Mouse (Mus musculus) brain, embryonic 18.5 days (tissue): ENCODE results near the gene Nhsl1.

Experiments
- DNase-seq: peaks from one replicate; pipeline ENCODE4 v3.0.0-alpha.2; 2012; ENCODE audit warnings: low read depth, low spot score

The Nhsl1 gene

DNA sequence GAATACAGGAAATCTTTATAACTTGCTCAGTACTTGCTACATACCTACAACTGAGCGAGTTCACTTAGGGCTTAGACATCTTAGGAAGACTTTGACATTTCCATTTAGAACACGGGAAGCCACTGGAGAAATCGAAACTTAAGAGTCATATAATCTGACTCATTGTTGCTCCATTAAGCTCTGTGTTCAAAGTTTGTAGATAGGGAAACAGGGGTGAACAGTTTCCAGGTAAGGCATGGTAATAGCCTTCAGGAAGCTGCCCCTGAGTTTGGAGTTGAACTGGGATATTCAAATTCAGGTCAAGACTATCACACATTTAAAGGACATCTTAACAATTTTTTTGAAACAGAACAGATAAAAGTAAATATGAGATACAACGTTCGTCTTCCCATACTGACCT is 165.9 kb downstream of the Nhsl1 start:
- DNase-seq = no peak

GRCm38 (mm10) chr10:18488239-18488803 is 169.5 kb downstream of the Nhsl1 start:
- no peak for DNase-seq

DNA sequence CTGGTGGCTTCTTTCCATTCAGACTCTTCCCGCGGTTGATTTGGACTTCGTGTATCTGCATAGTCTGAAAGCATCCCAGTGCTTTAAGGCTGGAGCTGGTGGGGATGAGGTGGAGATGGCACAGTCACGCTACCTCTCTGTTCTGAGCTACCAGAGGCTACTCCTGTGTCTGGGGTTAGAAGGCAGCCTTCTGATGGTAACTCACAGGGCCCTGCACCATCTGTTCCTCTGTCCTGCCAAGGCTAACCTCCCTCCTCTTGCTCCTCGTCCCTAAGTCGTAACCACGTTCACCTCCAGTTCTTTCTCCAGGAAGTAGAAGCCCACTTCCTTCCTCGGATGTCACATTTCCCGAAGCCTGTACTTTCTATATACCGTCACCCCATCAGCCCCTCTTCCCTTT is 171.2 kb downstream of the Nhsl1 start:
- no peak for DNase-seq

- no peak for DNase-seq
Measured at GRCm38 (mm10) chr10:18491952-18492351, 173.2 kb downstream of the Nhsl1 start.

DNA sequence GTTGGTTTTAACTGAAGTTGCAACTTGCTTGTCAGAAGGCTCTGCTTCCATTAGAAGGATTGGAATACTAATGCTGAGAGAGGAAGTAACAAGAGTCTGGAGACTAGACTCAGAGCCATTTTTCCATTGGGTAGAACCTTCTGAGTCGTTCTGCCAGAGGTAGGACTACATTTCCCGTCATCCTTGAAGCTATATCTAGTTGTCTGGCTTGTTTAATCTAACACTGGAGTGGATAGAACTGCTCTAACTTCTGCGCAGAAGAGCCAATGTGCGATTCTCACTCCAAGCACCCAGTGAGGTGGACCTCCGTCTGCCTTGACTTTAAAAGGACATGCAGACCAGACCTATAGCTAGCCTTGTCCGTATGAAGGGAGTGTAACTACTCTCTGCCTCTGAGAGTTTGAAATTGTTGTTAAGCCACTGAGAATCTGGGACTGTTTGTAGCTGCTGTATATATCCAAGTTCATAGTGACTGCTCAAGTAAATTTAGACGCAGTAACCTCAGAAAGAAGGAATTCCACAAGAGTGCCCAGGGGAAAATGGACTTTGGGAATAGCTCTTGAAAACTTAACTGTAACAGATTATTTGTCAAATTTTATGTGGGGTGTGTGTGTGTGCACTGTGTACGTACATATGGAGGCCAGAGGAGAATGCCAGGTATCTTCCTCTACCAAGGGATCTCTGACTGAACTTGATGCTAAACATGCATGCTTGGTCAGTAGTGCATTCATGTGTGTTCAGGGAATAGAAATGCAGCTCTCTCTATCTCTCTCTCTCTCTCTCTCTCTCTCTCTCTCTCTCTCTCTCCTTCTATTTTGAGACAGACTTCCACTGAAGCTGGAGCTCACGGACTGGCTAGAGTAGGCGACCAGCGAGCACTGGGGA is 174.5 kb downstream of the Nhsl1 start:
- DNase-seq = no peak

- DNase-seq = no peak
Measured at GRCm38 (mm10) chr10:18494249-18494648, 175.5 kb downstream of the Nhsl1 start.

DNA sequence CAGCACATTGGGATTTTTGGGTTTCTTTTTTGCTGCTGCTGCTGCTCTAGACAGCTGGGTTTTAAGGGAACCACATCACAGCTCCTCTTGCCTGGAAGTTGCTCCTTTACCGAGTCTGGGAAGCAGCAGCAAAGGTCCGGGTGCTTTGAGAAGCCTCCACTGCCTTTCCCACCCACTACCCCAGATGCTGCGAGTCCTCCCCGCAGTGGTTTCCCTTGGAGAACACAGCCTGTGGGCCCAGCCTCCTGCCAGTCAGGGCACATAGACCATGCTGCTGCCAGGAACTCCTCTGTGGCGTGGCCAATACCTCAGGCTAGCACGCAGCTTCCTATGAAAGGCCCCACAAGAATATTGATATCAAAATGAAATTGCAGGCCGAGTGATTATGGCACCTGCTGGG is 178.3 kb downstream of the Nhsl1 start:
- DNase-seq = no peak

DNA sequence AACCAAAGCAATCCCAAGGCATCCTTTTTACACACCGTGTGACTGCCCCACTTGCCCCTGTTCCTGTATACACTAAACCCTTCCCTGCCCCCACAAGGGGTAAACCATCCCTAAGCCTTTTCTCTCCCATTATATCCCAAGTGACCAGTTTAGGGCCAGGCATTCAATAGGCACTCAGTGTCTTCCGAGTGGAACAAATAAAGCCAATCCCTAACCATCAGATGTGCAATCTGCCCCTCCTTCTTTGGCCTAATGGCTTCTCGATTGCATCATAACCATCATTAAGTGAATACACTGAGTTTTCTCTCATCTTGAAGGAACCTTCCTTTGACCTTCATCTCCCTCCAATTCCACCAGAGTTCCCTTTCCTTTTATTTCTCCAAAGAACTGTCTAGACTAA is 183.2 kb downstream of the Nhsl1 start:
- DNase-seq = no peak

GRCm38 (mm10) chr10:18505690-18506089 is 186.9 kb downstream of the Nhsl1 start:
- DNase-seq = no peak

DNA sequence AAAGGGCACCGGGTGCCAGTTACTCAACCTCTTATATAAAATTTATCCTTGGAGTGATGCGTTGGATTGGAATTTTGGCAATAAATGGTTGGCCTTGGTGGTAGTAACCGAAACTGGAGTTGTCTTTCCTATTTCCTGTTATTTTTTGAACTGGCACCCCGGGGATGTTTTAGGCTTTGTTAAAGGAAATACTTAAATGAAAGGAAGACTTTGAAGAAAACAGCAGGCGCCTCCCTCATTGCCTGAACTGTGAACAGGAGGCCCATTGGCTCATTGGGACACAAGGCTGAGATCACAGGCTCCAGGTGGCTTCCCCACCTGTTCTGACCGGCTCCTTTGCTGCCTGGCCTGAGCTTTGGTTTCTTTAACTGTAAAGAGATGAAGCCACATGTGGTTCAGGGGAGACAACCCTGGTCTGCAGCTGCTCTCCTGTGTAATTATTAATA is 187.7 kb downstream of the Nhsl1 start:
- DNase-seq = no peak

DNA sequence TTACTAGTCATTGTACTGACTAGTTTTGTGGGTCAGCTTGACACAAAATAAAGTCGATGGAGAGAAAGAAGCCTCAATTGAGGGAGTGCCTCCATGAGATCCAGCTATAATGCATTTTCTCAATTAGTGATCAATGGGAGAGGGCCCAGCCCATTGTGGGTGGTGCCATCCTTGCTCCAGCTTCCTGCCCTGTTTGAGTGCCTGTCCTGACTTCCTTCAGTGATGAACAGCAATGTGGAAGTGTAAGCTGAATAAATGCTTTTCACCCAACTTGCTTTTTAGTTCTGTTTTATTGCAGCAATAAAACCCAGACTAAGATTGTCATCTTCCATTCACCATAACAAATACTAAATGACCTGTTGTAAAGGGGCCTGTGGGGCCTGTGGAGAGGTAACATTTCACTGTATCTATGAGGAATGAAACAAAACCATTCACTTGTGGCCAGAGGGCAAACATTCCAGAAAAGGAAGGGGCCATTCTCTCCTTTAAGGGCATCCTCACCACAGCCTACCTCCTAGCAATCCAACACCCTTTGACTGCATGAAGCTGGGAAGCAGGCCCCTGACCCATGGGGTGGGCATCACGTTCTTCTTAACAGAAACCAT is 189.2 kb downstream of the Nhsl1 start:
- no peak for DNase-seq

DNA sequence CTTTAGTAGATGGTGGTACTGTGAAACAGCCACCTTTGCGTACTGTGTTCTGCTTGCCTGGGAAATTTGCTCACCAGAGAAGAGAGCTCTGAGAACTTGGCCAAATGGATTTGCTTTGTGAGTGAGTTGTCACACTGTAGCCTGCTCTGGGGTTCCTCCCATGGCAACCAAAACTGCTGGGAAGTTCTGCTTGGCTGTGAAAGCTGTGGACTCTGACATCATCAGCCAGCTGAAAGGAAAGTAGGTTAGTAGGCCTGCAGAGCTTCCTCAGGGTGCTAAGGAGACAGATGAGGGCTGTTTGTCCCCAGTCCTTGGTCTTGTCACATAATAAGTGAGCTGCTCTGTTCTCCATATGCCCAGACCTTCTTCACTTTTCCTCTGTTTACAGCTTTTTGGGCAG is 189.8 kb downstream of the Nhsl1 start:
- no peak for DNase-seq

GRCm38 (mm10) chr10:18510663-18511062 is 191.9 kb downstream of the Nhsl1 start:
- no peak for DNase-seq

DNA sequence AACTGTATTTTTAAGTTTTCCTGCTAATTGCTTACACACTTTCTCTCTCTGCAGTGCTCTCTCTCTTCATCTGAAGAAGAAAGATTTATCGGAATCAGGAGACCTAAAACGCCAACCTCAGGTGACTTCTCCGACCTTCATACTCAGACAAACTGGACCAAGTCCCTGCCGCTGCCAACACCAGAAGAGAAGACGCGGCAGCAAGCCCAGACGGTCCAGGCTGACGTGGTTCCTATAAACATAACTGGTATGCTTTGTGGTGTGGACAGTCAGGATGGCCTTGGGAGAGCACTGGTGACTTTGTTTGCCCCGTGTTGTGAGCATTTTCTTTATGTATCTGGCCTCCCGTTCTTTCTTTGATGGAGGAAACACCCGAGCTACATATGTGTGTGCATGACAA is 192.7 kb downstream of the Nhsl1 start:
- DNase-seq = no peak

GRCm38 (mm10) chr10:18522556-18522955 is 203.8 kb downstream of the Nhsl1 start:
- DNase-seq = no peak

DNA sequence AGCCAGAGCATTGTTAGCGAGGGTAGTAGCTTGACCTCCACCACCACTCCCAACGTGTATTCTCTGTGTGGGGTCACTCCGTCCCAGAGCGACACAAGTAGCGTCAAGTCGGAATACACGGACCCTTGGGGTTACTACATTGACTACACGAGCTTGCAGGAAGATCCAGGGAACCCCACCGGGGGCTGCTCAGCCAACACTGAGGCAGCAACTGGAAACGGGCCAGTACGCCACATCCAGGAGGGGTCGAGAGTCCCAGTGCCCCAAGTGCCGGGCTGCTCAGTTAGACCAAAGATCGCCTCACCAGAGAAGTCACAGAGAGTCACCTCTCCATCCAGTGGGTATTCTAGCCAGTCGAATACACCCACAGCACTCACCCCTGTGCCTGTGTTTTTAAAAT is 206.5 kb downstream of the Nhsl1 start:
- DNase-seq = no peak

GRCm38 (mm10) chr10:18525726-18526125 is 206.9 kb downstream of the Nhsl1 start:
- DNase-seq = no peak

DNA sequence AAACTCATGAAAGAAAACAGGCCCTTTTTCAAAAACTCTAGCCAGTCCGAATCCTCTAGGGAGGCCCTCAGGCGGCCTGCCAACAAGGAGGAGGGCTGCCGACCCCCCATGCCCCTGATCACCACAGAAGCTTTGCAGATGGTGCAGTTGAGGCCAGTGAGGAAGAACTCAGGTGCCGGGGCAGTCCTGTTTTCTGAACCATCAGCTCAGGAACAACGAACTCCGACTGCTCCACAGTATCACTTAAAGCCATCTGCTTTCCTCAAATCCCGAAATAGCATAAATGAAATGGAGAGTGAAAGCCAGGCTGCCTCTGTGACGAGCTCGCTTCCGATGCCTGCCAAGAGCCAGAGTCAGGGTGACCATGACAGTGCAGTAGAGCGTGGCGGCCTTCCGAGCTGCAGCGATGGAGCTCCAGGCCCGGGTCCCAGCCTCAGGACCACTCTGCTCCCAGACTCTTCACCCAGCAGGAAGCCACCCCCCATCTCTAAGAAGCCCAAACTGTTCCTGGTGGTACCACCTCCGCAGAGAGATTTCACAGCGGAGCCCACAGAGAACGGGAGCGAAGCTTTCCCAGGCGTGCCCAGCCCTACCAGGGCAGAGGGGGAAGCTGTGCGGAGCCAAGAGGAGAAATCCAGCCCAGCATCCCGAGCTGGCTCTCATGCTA is 207.5 kb downstream of the Nhsl1 start:
- DNase-seq = no peak

GRCm38 (mm10) chr10:18526851-18527675 is 208.3 kb downstream of the Nhsl1 start:
- no peak for DNase-seq

GRCm38 (mm10) chr10:18527766-18528165 is 209.0 kb downstream of the Nhsl1 start:
- no peak for DNase-seq

DNA sequence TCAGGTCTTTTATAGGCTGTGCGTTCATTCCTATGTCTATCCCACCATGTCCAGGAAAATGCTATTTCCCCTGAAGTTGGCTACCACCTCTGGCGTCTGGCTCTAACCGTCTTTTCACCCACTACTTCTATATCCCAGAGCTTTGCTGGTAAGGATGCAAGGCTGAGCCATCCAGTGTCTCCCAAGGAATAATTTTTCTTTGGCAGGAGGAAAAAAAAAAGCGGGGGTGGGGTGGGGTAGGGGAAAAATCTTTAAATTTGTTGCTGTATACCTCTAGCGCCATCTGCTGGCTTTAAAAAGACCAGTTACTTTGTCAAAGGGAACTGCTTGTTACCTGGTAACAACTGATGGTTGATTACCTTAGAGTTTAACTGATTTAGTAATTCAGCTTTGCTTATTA is 209.7 kb downstream of the Nhsl1 start:
- no peak for DNase-seq
